Mouse (Mus musculus): ENCODE data around the gene Slc35b1.

Slc35b1 gene

GRCm38 (mm10) chr11:95365596-95365995, 18.9 kb upstream of the Slc35b1 start:
- in situ Hi-C loops (cut with MboI, MseI), result no loop called here

- in situ Hi-C loops (cut with MboI, MseI), result no loop called here
Measured at GRCm38 (mm10) chr11:95366280-95366897, 18.1 kb upstream of the Slc35b1 start.

GRCm38 (mm10) chr11:95367011-95367735, 17.3 kb upstream of the Slc35b1 start:
- in situ Hi-C loops (cut with MboI, MseI), result no loop called here

GRCm38 (mm10) chr11:95368231-95368823, 16.2 kb upstream of the Slc35b1 start:
- in situ Hi-C loops (cut with MboI, MseI), result no loop called here

- in situ Hi-C loops (cut with MboI, MseI), result no loop called here
Measured at GRCm38 (mm10) chr11:95368871-95369270, 15.6 kb upstream of the Slc35b1 start.

- in situ Hi-C loops (cut with MboI, MseI), result no loop called here
Measured at GRCm38 (mm10) chr11:95369964-95370890, 14.3 kb upstream of the Slc35b1 start.

GRCm38 (mm10) chr11:95371182-95371581, 13.3 kb upstream of the Slc35b1 start:
- in situ Hi-C loops (cut with MboI, MseI), result no loop called here

- in situ Hi-C loops (cut with MboI, MseI), result no loop called here
Measured at GRCm38 (mm10) chr11:95378926-95379325, 5.6 kb upstream of the Slc35b1 start.

GRCm38 (mm10) chr11:95379552-95379951, 4.9 kb upstream of the Slc35b1 start:
- in situ Hi-C loops (cut with MboI, MseI), result no loop called here

- in situ Hi-C loops (cut with MboI, MseI), result no loop called here
Measured at GRCm38 (mm10) chr11:95380711-95381110, 3.8 kb upstream of the Slc35b1 start.

GRCm38 (mm10) chr11:95381146-95381545, 3.3 kb upstream of the Slc35b1 start:
- in situ Hi-C loops (cut with MboI, MseI), result no loop called here

GRCm38 (mm10) chr11:95383331-95383986, 1.0 kb upstream of the Slc35b1 start:
- in situ Hi-C loops (cut with MboI, MseI), result no loop called here

GRCm38 (mm10) chr11:95384004-95384318, 531 bp upstream of the Slc35b1 start:
- in situ Hi-C loops (cut with MboI, MseI), result no loop called here

GRCm38 (mm10) chr11:95384973-95385320, 455 bp downstream of the Slc35b1 start:
- in situ Hi-C loops (cut with MboI, MseI), result no loop called here

GRCm38 (mm10) chr11:95387354-95387753, 2.9 kb downstream of the Slc35b1 start:
- in situ Hi-C loops (cut with MboI, MseI), result no loop called here

GRCm38 (mm10) chr11:95389006-95389405, 4.5 kb downstream of the Slc35b1 start:
- in situ Hi-C loops (cut with MboI, MseI), result no loop called here

GRCm38 (mm10) chr11:95390420-95390819, 5.9 kb downstream of the Slc35b1 start:
- in situ Hi-C loops (cut with MboI, MseI), result loop anchor here (5.0 kb wide), 1 partner anchor 132 kb away; no protein-coding TSS in a partner anchor

GRCm38 (mm10) chr11:95391201-95391600, 6.7 kb downstream of the Slc35b1 start:
- in situ Hi-C loops (cut with MboI, MseI), result loop anchor here (5.0 kb wide), 1 partner anchor 131 kb away; no protein-coding TSS in a partner anchor

- in situ Hi-C loops (cut with MboI, MseI), result loop anchor here (5.0 kb wide), 1 partner anchor 131 kb away; no protein-coding TSS in a partner anchor
Measured at GRCm38 (mm10) chr11:95391743-95392142, 7.3 kb downstream of the Slc35b1 start.

- in situ Hi-C loops (cut with MboI, MseI), result loop anchor here (5.0 kb wide), 1 partner anchor 130 kb away; no protein-coding TSS in a partner anchor
Measured at GRCm38 (mm10) chr11:95392223-95392667, 7.8 kb downstream of the Slc35b1 start.

All from T-helper 1 cell (primary cell).